Mouse (Mus musculus) cerebellum, adult 2 months (tissue): ENCODE measurements around the gene Pitpna.
"Not testable (repeated sequence)": the region's sequence is repeated elsewhere in the genome, so short reads cannot be mapped to it uniquely, and the experiment has no call there.

Experiments
- CTCF ChIP-seq: fragments of 200-500 bp; IDR thresholded peaks from 2 replicates; pipeline ENCODE4 v1.5.1; 2011; ENCODE audit warnings: low read depth, mild to moderate bottlenecking, control low read depth, low read length, moderate library complexity, borderline replicate concordance; ENCODE audit not compliant: insufficient read depth
- POLR2A ChIP-seq: fragments of 200-500 bp; IDR thresholded peaks from 2 replicates; pipeline ENCODE4 v1.6.1; 2011; ENCODE audit warnings: low read length, control low read depth, borderline replicate concordance; ENCODE audit not compliant: insufficient read depth

DNA sequence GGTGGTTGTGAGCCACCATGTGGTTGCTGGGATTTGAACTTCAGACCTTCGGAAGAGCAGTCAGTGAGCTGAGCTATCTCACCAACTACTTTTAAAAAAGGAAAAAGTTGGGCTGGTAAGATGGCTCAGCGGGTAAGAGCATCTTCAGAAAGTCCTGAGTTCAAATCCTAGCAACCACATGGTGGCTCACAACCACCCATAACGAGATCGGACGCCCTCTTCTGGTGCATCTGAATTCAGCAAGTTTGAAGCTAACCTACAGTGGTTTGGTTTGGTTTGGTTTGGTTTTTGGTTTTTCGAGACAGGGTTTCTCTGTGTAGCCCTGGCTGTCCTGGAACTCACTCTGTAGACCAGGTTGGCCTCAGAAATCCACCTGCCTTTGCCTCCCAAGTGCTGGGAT, 31.9 kb upstream of the Pitpna start:
- TF ChIP-seq CTCF, POLR2A: not testable (repeated sequence)
